Mouse (Mus musculus): Measurements from ENCODE around the gene Nobox. TPM values are rescaled to one million over a fixed set of nuclear protein-coding genes. Genes with fewer than 3 reads are reported as not detected.
A peak's percentile ranks its signal among the peaks of the same experiment; 100 is the strongest.

Gene Nobox
- total RNA-seq (2017) = not detected in 2 replicates

- ATAC-seq (replicated peaks in 1 of 2; ENCODE audit: insufficient read depth in 1 of 2, low FRiP score in 2 of 2, low TSS enrichment in 1 of 2, low read depth in 1 of 2, poor library complexity in 2 of 2, severe bottlenecking in 2 of 2) = no peak
Measured at GRCm38 (mm10) chr6:43309454-43309853, at the start of gene Nobox. Gene Nobox, minus strand, starts transcription at chr6:43309554.

- peak; percentile 32 to 36; a peak in 3 of 4 replicates for ATAC-seq (replicated peaks in 1 of 2; ENCODE audit: insufficient read depth in 1 of 2, low FRiP score in 2 of 2, low TSS enrichment in 1 of 2, low read depth in 1 of 2, poor library complexity in 2 of 2, severe bottlenecking in 2 of 2)
Measured at GRCm38 (mm10) chr6:43354562-43355241, 45.3 kb upstream of the Nobox start.

DNA sequence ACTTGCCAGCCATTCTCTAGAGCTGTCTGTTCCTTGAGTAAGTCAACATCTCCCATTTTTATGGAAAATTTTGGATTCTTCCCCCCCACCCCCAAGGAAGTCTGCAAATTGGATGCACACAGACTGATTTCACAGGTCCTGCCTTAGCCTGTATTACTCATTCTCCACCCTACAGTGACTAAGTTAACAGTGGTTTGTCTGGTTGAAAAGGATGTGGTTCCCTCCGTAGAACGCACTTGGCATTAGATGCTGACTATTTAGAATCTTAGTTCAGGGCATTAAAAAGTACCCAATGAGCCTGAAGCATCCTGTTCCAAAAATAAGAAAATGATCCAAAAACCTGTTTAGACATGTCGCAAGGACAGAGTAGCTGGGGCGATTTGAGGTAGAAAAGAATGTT, 44.1 kb upstream of the Nobox start:
- ATAC-seq (replicated peaks in 1 of 2; ENCODE audit: insufficient read depth in 1 of 2, low FRiP score in 2 of 2, low TSS enrichment in 1 of 2, low read depth in 1 of 2, poor library complexity in 2 of 2, severe bottlenecking in 2 of 2) = no peak

DNA sequence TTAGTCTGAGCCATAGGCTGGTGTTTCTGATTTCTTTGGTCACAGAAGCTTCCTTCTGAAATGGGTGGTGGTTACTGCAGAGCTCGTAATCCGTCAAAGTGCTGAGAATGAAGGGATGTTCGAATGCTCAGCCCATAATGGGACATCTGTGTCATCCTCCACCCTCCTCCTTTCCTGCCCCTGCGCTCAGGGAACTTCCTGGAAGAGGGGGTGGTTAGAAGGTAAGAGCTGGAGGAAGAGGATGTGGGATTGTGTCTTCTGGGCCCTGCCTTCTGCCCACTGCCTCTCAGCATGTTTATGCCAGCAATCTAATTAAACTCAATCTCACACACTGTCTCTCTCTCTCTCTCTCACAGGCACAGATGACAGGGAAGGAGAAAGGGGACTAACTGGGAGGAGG, 39.7 kb upstream of the Nobox start:
- ATAC-seq (replicated peaks in 1 of 2; ENCODE audit: insufficient read depth in 1 of 2, low FRiP score in 2 of 2, low TSS enrichment in 1 of 2, low read depth in 1 of 2, poor library complexity in 2 of 2, severe bottlenecking in 2 of 2) = no peak

DNA sequence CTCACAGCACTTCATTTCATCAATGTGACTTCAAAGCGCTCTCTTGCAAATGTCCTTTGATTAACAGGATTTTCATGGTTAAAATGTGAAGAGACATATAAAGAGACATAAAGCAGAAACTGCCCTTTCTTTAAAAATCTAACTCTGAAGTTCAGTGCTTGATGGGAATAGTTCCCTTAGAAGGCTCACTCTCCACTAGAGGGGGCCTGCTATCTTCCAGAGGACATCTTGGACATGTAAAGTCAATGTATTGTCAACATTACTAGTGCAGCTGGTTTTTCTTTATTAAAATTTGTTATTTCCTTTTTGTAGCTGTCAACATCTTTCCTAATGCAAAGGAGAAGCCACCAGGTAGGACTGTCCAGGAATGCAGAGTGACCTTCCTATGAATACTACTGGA, 38.3 kb upstream of the Nobox start:
- ATAC-seq (replicated peaks in 1 of 2; ENCODE audit: insufficient read depth in 1 of 2, low FRiP score in 2 of 2, low TSS enrichment in 1 of 2, low read depth in 1 of 2, poor library complexity in 2 of 2, severe bottlenecking in 2 of 2) = no peak

GRCm38 (mm10) chr6:43343006-43343405, 33.7 kb upstream of the Nobox start:
- no peak for ATAC-seq (replicated peaks in 1 of 2; ENCODE audit: insufficient read depth in 1 of 2, low FRiP score in 2 of 2, low TSS enrichment in 1 of 2, low read depth in 1 of 2, poor library complexity in 2 of 2, severe bottlenecking in 2 of 2)

DNA sequence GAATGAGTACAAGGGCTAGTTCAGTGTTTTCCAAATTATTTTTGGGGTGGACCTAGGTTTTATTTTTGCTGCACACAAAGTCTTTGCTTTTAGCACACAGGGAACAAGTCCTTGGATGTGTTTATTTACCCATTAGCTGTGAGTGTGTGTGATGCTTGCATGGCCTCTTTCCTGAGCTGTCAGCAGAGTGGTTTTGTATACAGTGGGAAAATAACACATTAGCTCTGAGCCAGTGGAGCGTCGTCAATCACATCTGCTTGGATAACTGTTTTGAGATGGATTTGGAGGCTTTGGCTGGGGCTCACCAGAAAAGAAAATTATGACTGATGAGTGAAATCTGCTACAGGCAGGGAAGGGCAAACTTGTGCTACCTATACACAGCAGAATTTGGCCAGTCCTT, 33.0 kb upstream of the Nobox start:
- no peak for ATAC-seq (replicated peaks in 1 of 2; ENCODE audit: insufficient read depth in 1 of 2, low FRiP score in 2 of 2, low TSS enrichment in 1 of 2, low read depth in 1 of 2, poor library complexity in 2 of 2, severe bottlenecking in 2 of 2)

DNA sequence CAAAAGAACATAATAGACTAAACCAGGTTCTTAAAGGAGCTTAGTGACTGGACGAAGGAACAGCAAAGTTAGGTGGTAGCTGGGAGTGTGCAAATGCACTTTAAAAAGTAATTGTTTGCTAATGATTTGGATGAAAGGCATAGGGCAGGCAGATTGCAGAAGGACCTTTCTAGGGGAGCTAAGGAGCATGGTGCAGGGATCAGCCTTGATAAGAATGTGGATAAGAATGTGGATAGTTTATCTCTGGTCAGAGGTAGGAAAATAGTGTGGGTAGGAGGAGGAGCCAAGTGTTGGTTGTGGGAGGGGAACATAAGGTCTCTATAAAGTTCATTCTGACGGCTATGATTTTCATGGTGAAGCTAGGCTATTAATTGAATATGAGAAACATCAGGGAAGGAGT, 29.4 kb upstream of the Nobox start:
- no peak for ATAC-seq (replicated peaks in 1 of 2; ENCODE audit: insufficient read depth in 1 of 2, low FRiP score in 2 of 2, low TSS enrichment in 1 of 2, low read depth in 1 of 2, poor library complexity in 2 of 2, severe bottlenecking in 2 of 2)

GRCm38 (mm10) chr6:43337491-43337961, 28.2 kb upstream of the Nobox start:
- no peak for ATAC-seq (replicated peaks in 1 of 2; ENCODE audit: insufficient read depth in 1 of 2, low FRiP score in 2 of 2, low TSS enrichment in 1 of 2, low read depth in 1 of 2, poor library complexity in 2 of 2, severe bottlenecking in 2 of 2)

- no peak for ATAC-seq (replicated peaks in 1 of 2; ENCODE audit: insufficient read depth in 1 of 2, low FRiP score in 2 of 2, low TSS enrichment in 1 of 2, low read depth in 1 of 2, poor library complexity in 2 of 2, severe bottlenecking in 2 of 2)
Measured at GRCm38 (mm10) chr6:43335619-43336234, 26.4 kb upstream of the Nobox start.

- ATAC-seq (replicated peaks in 1 of 2; ENCODE audit: insufficient read depth in 1 of 2, low FRiP score in 2 of 2, low TSS enrichment in 1 of 2, low read depth in 1 of 2, poor library complexity in 2 of 2, severe bottlenecking in 2 of 2) = no peak
Measured at GRCm38 (mm10) chr6:43333479-43333878, 24.1 kb upstream of the Nobox start.

DNA sequence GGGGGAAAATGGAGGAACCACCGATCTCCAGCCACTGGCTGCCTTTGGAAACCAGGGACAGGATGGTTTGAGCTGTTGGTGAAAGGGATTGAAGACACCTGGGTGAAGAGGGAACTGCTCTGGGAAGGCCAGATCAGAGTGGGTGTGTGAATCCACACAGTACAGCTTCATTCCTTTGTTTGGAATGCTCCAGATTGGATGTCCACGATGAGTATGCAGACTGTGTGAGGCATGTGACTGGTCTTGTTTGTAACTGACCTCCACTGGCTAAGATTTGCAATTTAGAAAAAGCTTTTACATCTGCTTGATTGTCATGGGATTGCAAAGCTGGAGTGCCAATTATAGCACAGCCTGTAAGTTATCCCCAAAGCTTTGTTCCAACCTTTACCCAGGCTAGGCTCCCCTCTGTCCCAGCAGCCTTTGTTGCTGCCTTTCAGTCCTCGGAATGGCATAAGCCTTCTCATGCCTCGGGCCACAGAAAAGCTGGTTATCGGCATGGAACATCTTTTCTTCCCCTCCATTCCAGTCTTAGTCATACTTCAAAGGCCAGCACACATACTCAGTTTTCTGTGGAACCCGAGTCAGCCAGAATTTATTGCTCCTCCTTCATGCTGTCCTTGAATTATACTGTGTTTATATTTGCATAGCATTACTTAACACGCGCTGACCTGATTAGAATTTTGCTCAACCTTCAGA, 3.8 kb upstream of the Nobox start:
- ATAC-seq (replicated peaks in 1 of 2; ENCODE audit: insufficient read depth in 1 of 2, low FRiP score in 2 of 2, low TSS enrichment in 1 of 2, low read depth in 1 of 2, poor library complexity in 2 of 2, severe bottlenecking in 2 of 2) = no peak

- ATAC-seq (replicated peaks in 1 of 2; ENCODE audit: insufficient read depth in 1 of 2, low FRiP score in 2 of 2, low TSS enrichment in 1 of 2, low read depth in 1 of 2, poor library complexity in 2 of 2, severe bottlenecking in 2 of 2) = no peak
Measured at GRCm38 (mm10) chr6:43312546-43312945, 3.2 kb upstream of the Nobox start.

- ATAC-seq (replicated peaks in 1 of 2; ENCODE audit: insufficient read depth in 1 of 2, low FRiP score in 2 of 2, low TSS enrichment in 1 of 2, low read depth in 1 of 2, poor library complexity in 2 of 2, severe bottlenecking in 2 of 2) = no peak
Measured at GRCm38 (mm10) chr6:43310071-43310470, 717 bp upstream of the Nobox start.

DNA sequence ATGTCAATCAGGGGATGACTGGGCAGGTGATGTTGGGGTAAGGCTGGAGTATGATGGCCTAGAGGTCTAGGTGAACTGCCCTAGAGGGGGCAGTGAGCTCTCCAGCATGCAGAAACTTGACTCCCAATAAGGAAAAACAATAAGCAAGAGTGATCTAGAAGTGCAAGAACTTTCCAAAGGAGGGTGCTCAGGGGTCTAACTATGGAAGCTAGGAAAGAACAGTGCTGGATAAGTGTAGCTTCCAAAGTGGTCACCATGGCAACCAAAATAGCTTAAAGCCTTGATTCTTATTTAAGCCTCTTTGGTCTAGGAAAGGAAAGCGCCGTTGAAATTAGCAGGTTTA, 11.9 kb downstream of the Nobox start:
- ATAC-seq (replicated peaks in 1 of 2; ENCODE audit: insufficient read depth in 1 of 2, low FRiP score in 2 of 2, low TSS enrichment in 1 of 2, low read depth in 1 of 2, poor library complexity in 2 of 2, severe bottlenecking in 2 of 2) = no peak; a peak in 1 of 4 replicates

GRCm38 (mm10) chr6:43296798-43297507, 12.4 kb downstream of the Nobox start:
- peak; percentile 65 to 66 for ATAC-seq (replicated peaks in 1 of 2; ENCODE audit: insufficient read depth in 1 of 2, low FRiP score in 2 of 2, low TSS enrichment in 1 of 2, low read depth in 1 of 2, poor library complexity in 2 of 2, severe bottlenecking in 2 of 2)

GRCm38 (mm10) chr6:43295908-43296307, 13.4 kb downstream of the Nobox start:
- no peak for ATAC-seq (replicated peaks in 1 of 2; ENCODE audit: insufficient read depth in 1 of 2, low FRiP score in 2 of 2, low TSS enrichment in 1 of 2, low read depth in 1 of 2, poor library complexity in 2 of 2, severe bottlenecking in 2 of 2)

DNA sequence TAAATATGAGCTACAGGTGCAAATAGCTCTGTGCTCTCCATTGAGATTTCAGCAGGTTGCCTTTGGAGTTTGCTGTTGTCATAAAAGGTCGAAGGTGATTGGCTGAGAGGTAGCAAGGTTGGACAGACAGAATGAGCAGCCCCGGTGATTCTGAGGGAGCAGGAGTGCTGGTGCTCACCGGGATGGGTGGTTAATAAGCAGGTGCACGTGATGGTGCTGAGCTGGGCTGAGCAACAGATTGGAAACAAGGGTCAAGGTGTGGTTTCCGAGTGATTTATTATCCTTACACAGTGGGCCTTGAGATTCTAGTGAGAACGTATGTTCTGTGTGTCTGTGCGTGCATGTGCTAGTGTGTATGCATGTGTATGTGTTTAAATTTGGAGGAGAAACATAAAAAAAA, 16.2 kb downstream of the Nobox start:
- no peak for ATAC-seq (replicated peaks in 1 of 2; ENCODE audit: insufficient read depth in 1 of 2, low FRiP score in 2 of 2, low TSS enrichment in 1 of 2, low read depth in 1 of 2, poor library complexity in 2 of 2, severe bottlenecking in 2 of 2)

Measured in hematopoietic stem cell, adult 5-6 weeks (primary cell).